Mouse (Mus musculus) liver, postnatal 0 days (tissue): Measurements from ENCODE around the gene Cxcr1.

Experiments
- CTCF ChIP-seq: sonication (generic); IDR thresholded peaks from 2 replicates; pipeline ENCODE4 v1.5.1; 2016; ENCODE audit warnings: antibody characterized with exemption, low read depth
- EP300 ChIP-seq: IDR thresholded peaks from 2 replicates; pipeline ENCODE4 v1.6.1; 2016; ENCODE audit warnings: antibody characterized with exemption, low read depth, mild to moderate bottlenecking

DNA sequence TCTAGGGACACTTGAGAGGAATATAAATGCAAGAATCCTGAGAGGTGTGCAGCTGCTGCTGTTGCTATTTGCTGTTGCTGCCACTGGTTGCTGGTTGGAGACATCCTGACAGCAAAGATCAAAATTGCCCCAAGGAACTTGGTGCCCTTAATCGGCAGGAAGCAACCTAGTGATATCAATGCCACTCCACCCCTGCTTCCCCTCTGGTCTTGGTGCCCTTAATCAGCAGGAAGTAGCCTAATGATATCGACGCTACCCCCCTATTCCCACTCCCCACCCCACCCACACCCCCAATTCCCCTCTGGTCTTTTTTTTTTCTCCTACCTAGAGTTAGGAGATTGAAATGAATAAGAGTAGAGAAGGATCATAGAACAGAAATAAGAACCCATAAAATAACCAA lies 21.7 kb downstream of the Cxcr1 start:
- TF ChIP-seq CTCF = no peak
- no peak for TF ChIP-seq EP300
